Mouse (Mus musculus) E14TG2a.4 (cell line): ENCODE data around the gene Ppp2r5c.

ENCODE experiments used
- CTCF ChIP-seq: conservative IDR thresholded peaks from 2 replicates; pipeline ENCODE4 v1.5.1; 2014; ENCODE audit warnings: low read length
- NANOG ChIP-seq: IDR thresholded peaks from 2 replicates; pipeline ENCODE4 v1.6.1; 2014; ENCODE audit warnings: borderline replicate concordance, low read length, mixed read lengths
- POU5F1 ChIP-seq: IDR thresholded peaks from 2 replicates; pipeline ENCODE4 v1.6.1; 2014; ENCODE audit warnings: low read length, borderline replicate concordance

DNA sequence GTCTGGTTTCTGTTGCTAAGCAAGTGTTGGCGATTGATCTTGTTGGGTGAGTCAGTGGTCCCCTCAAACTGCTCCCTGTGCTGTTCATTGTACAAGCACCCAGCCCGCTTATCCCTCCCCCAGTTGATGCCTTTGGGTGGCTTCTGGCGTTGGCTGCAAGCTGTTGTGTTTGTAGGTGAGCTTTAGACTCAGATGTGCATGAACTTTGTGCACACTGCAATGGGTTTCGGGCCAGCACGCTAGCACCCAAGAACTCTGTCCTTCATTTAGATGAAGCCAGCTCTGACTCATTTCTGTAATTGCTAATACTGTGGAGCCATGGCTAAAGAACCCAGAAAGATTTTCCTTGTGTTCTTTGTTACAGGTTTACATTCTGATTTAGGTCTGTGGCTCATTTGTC, 88.4 kb downstream of the Ppp2r5c start:
- TF ChIP-seq CTCF = no peak
- no peak for TF ChIP-seq POU5F1
- TF ChIP-seq NANOG = no peak
